Mouse (Mus musculus): ENCODE data around the gene Chn2.

- TF ChIP-seq EP300 (IDR thresholded peaks at IDR 0.05; ENCODE audit: low read depth in 1 of 2, low read length in 2 of 2), result no peak
- no peak for TF ChIP-seq CTCF (IDR thresholded peaks at IDR 0.05 in 2 of 3, conservative IDR thresholded peaks at IDR 0.05 in 1 of 3; ENCODE audit: control insufficient read depth in 1 of 3, insufficient read depth in 1 of 3, low read depth in 2 of 3, low read length in 3 of 3, poor library complexity in 1 of 3, severe bottlenecking in 1 of 3)
- TF ChIP-seq USF1 (IDR thresholded peaks at IDR 0.05; ENCODE audit: low read depth, low read length), result no peak
- no peak for TF ChIP-seq ETS1 (IDR thresholded peaks at IDR 0.05; ENCODE audit: low read depth, low read length)
These were observed 154.4 kb downstream of the Chn2 start for GRCm38 (mm10) chr6:54193631-54194305.
